Mouse (Mus musculus) ES-Bruce4 (cell line): ENCODE measurements around the gene Nkrf. TPM values are rescaled to one million over a fixed set of nuclear protein-coding genes. Genes with fewer than 3 reads are reported as not detected.
A peak's percentile ranks its signal among the peaks of the same experiment; 100 is the strongest.

Experiments
- H3K27ac ChIP-seq: 2 replicates; pipeline ENCODE4 v1.5.1; 2012; ENCODE audit warnings: low read length, inconsistent platforms; ENCODE audit not compliant: insufficient read depth
- H3K27me3 ChIP-seq: 2 replicates; pipeline ENCODE4 v1.6.1; 2012; ENCODE audit warnings: mild to moderate bottlenecking, low read length, inconsistent platforms; ENCODE audit not compliant: control insufficient read depth, poor library complexity, insufficient read depth, severe bottlenecking
- H3K36me3 ChIP-seq: 2 replicates; pipeline ENCODE4 v1.6.1; 2012; ENCODE audit warnings: inconsistent platforms, mild to moderate bottlenecking, low read length, moderate library complexity; ENCODE audit not compliant: control insufficient read depth, poor library complexity, insufficient read depth, severe bottlenecking
- H3K4me1 ChIP-seq: one replicate; pipeline ENCODE4 v1.8.1; 2011; ENCODE audit warnings: low read length; ENCODE audit not compliant: control insufficient read depth, insufficient read depth
- H3K4me3 ChIP-seq: 2 replicates; pipeline ENCODE4 v1.5.1; 2011; ENCODE audit warnings: low read depth, mild to moderate bottlenecking, low read length
- H3K9ac ChIP-seq: 2 replicates; pipeline ENCODE4 v1.6.1; 2012; ENCODE audit warnings: low read depth, mild to moderate bottlenecking, inconsistent platforms; ENCODE audit not compliant: poor library complexity, severe bottlenecking
- H3K9me3 ChIP-seq: replicated peaks from 2 replicates; pipeline ENCODE4 v1.6.1; 2012; ENCODE audit warnings: mild to moderate bottlenecking, low read length, inconsistent platforms; ENCODE audit not compliant: control insufficient read depth, poor library complexity, insufficient read depth, severe bottlenecking
- CTCF ChIP-seq: IDR thresholded peaks from one replicate; pipeline ENCODE4 v1.8.1; 2011; ENCODE audit warnings: low read depth, low read length
- EP300 ChIP-seq: IDR thresholded peaks from 2 replicates; pipeline ENCODE4 v1.6.1; 2011; ENCODE audit warnings: low read depth, low read length; ENCODE audit not compliant: insufficient read depth
- POLR2A ChIP-seq: IDR thresholded peaks from one replicate; pipeline ENCODE4 v1.8.1; 2011; ENCODE audit warnings: low read length; ENCODE audit not compliant: insufficient read depth
- polyA plus RNA-seq: library from polyadenylated mRNA; stranded (reverse); fragments of >200 nt; gene quantifications from 2 replicates; pipeline ENCODE4 v1.2.4, GENCODE M21; 2011; ENCODE audit warnings: low read depth; ENCODE audit not compliant: missing spikeins, insufficient read depth, insufficient read length

The Nkrf gene
- polyA plus RNA-seq, 1 experiment = 17.7 TPM

GRCm38 (mm10) chrX:36843346-36843990 is 59.2 kb downstream of the Nkrf start:
- no peak for TF ChIP-seq EP300
- TF ChIP-seq POLR2A = no peak
- no peak for TF ChIP-seq CTCF
- H3K4me1 ChIP-seq = no peaks in the 10 kb centered on the region
- H3K9me3 ChIP-seq = no peaks in the 10 kb centered on the region
- no peak overlapping the region for H3K9ac ChIP-seq
- H3K27ac ChIP-seq = no peak overlapping the region
- no peak overlapping the region for H3K4me3 ChIP-seq
- H3K27me3 ChIP-seq = no peaks in the 10 kb centered on the region
- no peaks in the 10 kb centered on the region for H3K36me3 ChIP-seq

- no peaks in the 10 kb centered on the region for H3K36me3 ChIP-seq
- TF ChIP-seq POLR2A (no peak), CTCF (no peak), EP300 (no peak)
- H3K9ac ChIP-seq = no peak overlapping the region
- H3K4me3 ChIP-seq = no peak overlapping the region
- H3K27ac ChIP-seq = no peak overlapping the region
- H3K4me1 ChIP-seq = no peaks in the 10 kb centered on the region
- H3K27me3 ChIP-seq = no peaks in the 10 kb centered on the region
- no peaks in the 10 kb centered on the region for H3K9me3 ChIP-seq
Observed at GRCm38 (mm10) chrX:36841698-36842097, 61.0 kb downstream of the Nkrf start.

GRCm38 (mm10) chrX:36839391-36839790 is 63.3 kb downstream of the Nkrf start:
- no peak overlapping the region for H3K9ac ChIP-seq
- H3K27ac ChIP-seq = 0 out of 2 replicates have a peak overlapping the region, but pooled peaks have one; percentile 51
- H3K9me3 ChIP-seq = no peaks in the 10 kb centered on the region
- TF ChIP-seq POLR2A (no peak), EP300 (no peak), CTCF (no peak)
- no peaks in the 10 kb centered on the region for H3K36me3 ChIP-seq
- no peak overlapping the region for H3K4me3 ChIP-seq
- no peaks in the 10 kb centered on the region for H3K27me3 ChIP-seq
- H3K4me1 ChIP-seq = peaks cover 3% of the 10 kb centered on the region

Other genes with a start within 250 kb of the Nkrf start
- gene Slc25a43, start 159.2 kb downstream of the Nkrf start, polyA plus RNA-seq = 5.2 and 7.8 TPM in 2 replicates
- 680 TPM in 2 replicates for gene Slc25a5, start 107.2 kb downstream of the Nkrf start, polyA plus RNA-seq
- 101 and 112 TPM in 2 replicates for gene Ube2a, start 29.0 kb downstream of the Nkrf start, polyA plus RNA-seq
- 20.2 and 20.7 TPM in 2 replicates for gene C330007P06Rik, start 28.8 kb downstream of the Nkrf start, polyA plus RNA-seq
- 18.5 and 20.4 TPM in 2 replicates for gene Sept6, start 88.9 kb upstream of the Nkrf start, polyA plus RNA-seq
- gene Sowahd, start 145.9 kb upstream of the Nkrf start, polyA plus RNA-seq = not detected in 2 replicates
- gene Rpl39, start 182.5 kb upstream of the Nkrf start, polyA plus RNA-seq = 1,538 and 1,601 TPM in 2 replicates
- 57.0 and 61.2 TPM in 2 replicates for gene Upf3b, start 207.4 kb upstream of the Nkrf start, polyA plus RNA-seq
- gene Nkap, start 223.9 kb upstream of the Nkrf start, polyA plus RNA-seq = 26.1 and 27.2 TPM in 2 replicates